Mouse (Mus musculus) spleen, postnatal 4 days (tissue): ENCODE measurements around the gene Ccr8.
A peak's percentile ranks its signal among the peaks of the same experiment; 100 is the strongest.

Experiments used
- DNase-seq, 2 experiments: peaks; one replicate each; pipeline ENCODE4 v3.0.0; 2022; ENCODE audit warnings: low spot score in 2 of 2

The Ccr8 gene

GRCm38 (mm10) chr9:120132980-120133754 lies 41.3 kb downstream of the Ccr8 start:
- no peak for DNase-seq

- DNase-seq = no peak
These were observed 42.0 kb downstream of the Ccr8 start for GRCm38 (mm10) chr9:120133755-120134475.

DNA sequence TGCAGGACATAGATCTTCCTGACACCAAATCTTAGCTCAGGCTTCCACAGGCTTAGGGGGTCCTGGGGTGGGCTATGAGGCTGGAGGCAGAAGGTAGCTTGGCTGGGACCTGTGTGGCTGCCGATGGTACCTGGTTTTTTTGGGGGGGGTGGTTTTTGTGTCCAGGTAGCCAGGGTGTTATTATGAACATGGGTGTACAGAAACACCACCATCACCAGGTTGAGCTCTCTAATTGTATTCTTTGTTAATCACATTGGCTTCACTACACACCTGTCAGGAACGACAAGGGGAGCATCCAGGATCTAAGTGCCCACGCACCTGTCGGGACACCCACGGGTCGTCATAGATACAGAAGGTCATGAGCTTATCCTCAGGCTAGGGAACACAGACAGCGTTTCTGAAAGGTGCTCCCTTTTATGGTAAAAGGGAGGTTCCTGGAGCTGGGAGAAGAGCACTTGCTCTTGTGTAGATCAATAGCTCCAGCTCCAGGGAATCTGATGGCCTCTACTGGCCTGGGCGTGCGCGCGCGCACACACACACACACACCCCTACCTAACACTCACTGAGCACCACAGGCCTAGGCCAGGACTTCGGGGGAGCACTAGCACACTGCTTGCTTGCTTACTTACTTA lies 42.7 kb downstream of the Ccr8 start:
- no peak for DNase-seq

GRCm38 (mm10) chr9:120135454-120135853 lies 43.5 kb downstream of the Ccr8 start:
- DNase-seq = no peak

DNA sequence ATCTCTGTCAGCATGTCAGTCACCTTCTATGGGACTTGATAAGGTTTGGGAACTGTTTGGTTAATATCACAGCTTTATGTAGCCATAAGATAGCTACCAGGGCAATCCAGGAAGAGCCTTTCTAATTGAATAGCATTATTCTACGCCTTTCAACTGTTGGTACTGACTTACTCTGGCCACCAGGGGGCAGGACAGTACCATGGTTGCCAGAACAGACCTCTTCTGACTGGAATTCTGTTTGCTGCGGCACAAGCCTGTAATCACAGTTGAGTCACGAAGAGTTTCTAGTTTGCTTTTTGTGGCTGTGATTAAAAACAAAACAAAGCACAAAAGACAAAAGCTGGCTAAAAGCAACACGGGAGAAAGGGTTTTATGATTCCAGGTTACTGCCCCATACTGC lies 48.7 kb downstream of the Ccr8 start:
- peak; percentile 62 to 86 for DNase-seq

GRCm38 (mm10) chr9:120144474-120144873 lies 52.6 kb downstream of the Ccr8 start:
- DNase-seq = no peak
